Comparison of ENCODE assay signal across 11 mouse cellular contexts in the genomic region with DNA sequence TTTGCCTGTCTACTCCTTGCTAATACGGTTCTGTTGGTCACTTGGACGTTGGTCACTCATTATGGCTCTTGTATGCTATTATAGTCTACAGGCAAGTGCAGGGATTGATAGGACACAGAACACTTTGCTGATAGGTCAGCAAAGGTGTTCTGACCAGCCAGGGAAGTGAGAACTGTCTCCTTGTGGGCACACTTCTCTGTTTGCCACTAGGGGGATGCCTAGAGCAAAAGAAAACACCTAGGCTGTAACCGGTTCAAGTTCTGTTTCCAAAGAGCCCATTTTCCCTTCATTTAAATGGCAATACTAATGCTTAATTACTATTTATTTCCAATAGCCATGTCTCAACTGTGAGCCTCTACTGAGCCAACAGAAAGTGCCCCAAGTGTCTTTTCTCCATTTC. TPM values are rescaled to one million over a fixed set of nuclear protein-coding genes. Genes with fewer than 3 reads are reported as not detected.
DNase-seq lines count a peak whose midpoint lies in the region; ATAC-seq and TF ChIP-seq lines count a peak whose summit lies in the region.
"Had no signal": no experiment of that assay in that cellular context is flagged by ENCODE, and none has a peak within 500 bp of the region (broad histone marks: within the 10 kb centered on the region; RNA-seq: fewer than 3 reads in every experiment).

No protein-coding gene starts in this region.

- H3K9me3 ChIP-seq in embryonic facial prominence, embryonic 11.5 days (replicated peaks; ENCODE audit: control insufficient read depth, low read length) = no peaks in the 10 kb centered on the region
- no peaks in the 10 kb centered on the region for H3K9me3 ChIP-seq in embryonic facial prominence, embryonic 10.5 days
- no peaks in the 10 kb centered on the region for H3K9me3 ChIP-seq in liver, embryonic 14.5 days (ENCODE audit: control insufficient read depth, low read length)
- no peaks in the 10 kb centered on the region for H3K9me3 ChIP-seq in liver, embryonic 12.5 days (replicated peaks)
- no peaks in the 10 kb centered on the region for H3K9me3 ChIP-seq in midbrain, embryonic 13.5 days
- H3K9me3 ChIP-seq: hindbrain, embryonic 10.5 days; neural tube, embryonic 13.5 days had no signal

- 38% methylated on average over 3 of the region's 3 CpGs for WGBS in embryonic facial prominence, embryonic 11.5 days
- WGBS in embryonic facial prominence, embryonic 10.5 days = 36% methylated on average over 3 of the region's 3 CpGs
- 22% methylated on average over 3 of the region's 3 CpGs for WGBS in liver, embryonic 14.5 days (ENCODE audit: insufficient replicate concordance)
- 26% methylated on average over 3 of the region's 3 CpGs for WGBS in liver, embryonic 12.5 days (ENCODE audit: insufficient replicate concordance)
- WGBS in midbrain, embryonic 13.5 days = 51% methylated on average over 3 of the region's 3 CpGs

- no peak overlapping the region for H3K27ac ChIP-seq in embryonic facial prominence, embryonic 11.5 days (replicated peaks; ENCODE audit: low read depth, low read length)
- no peak overlapping the region for H3K27ac ChIP-seq in embryonic facial prominence, embryonic 10.5 days (replicated peaks)
- no peak overlapping the region for H3K27ac ChIP-seq in liver, embryonic 14.5 days
- H3K27ac ChIP-seq in liver, embryonic 12.5 days = no peak overlapping the region
- no peak overlapping the region for H3K27ac ChIP-seq in midbrain, embryonic 13.5 days
- H3K27ac ChIP-seq: hindbrain, embryonic 10.5 days; neural tube, embryonic 13.5 days had no signal

- no peak for TF ChIP-seq EP300 in liver, embryonic 14.5 days (IDR thresholded peaks at IDR 0.05; ENCODE audit: low read depth)

- H3K9ac ChIP-seq in embryonic facial prominence, embryonic 11.5 days (replicated peaks; ENCODE audit: low read length) = no peak overlapping the region
- no peak overlapping the region for H3K9ac ChIP-seq in liver, embryonic 14.5 days (replicated peaks)
- no peak overlapping the region for H3K9ac ChIP-seq in liver, embryonic 12.5 days
- no peak overlapping the region for H3K9ac ChIP-seq in midbrain, embryonic 13.5 days (replicated peaks)
- H3K9ac ChIP-seq: neural tube, embryonic 13.5 days had no signal

- H3K4me2 ChIP-seq in embryonic facial prominence, embryonic 11.5 days (ENCODE audit: low read depth, low read length) = no peak overlapping the region
- no peak overlapping the region for H3K4me2 ChIP-seq in liver, embryonic 14.5 days (ENCODE audit: low read depth)
- H3K4me2 ChIP-seq in liver, embryonic 12.5 days = no peak overlapping the region
- H3K4me2 ChIP-seq in midbrain, embryonic 13.5 days (replicated peaks) = no peak overlapping the region
- H3K4me2 ChIP-seq: neural tube, embryonic 13.5 days had no signal

- H3K4me3 ChIP-seq in embryonic facial prominence, embryonic 11.5 days (ENCODE audit: low read depth, low read length) = no peak overlapping the region
- H3K4me3 ChIP-seq in embryonic facial prominence, embryonic 10.5 days = no peak overlapping the region
- H3K4me3 ChIP-seq in liver, embryonic 14.5 days (ENCODE audit: insufficient read depth in 1 of 2, low read depth in 2 of 2, low read length in 2 of 2) = no peak overlapping the region
- H3K4me3 ChIP-seq in liver, embryonic 12.5 days = no peak overlapping the region
- H3K4me3 ChIP-seq in midbrain, embryonic 13.5 days (replicated peaks) = no peak overlapping the region
- H3K4me3 ChIP-seq: erythroblast, embryonic 14.5 days; hindbrain, embryonic 10.5 days; neural tube, embryonic 13.5 days had no signal

- H3K36me3 ChIP-seq in embryonic facial prominence, embryonic 11.5 days (replicated peaks; ENCODE audit: control insufficient read depth, insufficient read depth, low read depth, low read length) = no peaks in the 10 kb centered on the region
- no peaks in the 10 kb centered on the region for H3K36me3 ChIP-seq in embryonic facial prominence, embryonic 10.5 days (replicated peaks)
- no peaks in the 10 kb centered on the region for H3K36me3 ChIP-seq in liver, embryonic 14.5 days (replicated peaks; ENCODE audit: control insufficient read depth, insufficient read depth, low read depth)
- no peaks in the 10 kb centered on the region for H3K36me3 ChIP-seq in liver, embryonic 12.5 days
- H3K36me3 ChIP-seq in midbrain, embryonic 13.5 days = no peaks in the 10 kb centered on the region
- H3K36me3 ChIP-seq: hindbrain, embryonic 10.5 days; neural tube, embryonic 13.5 days had no signal

- TF ChIP-seq CTCF in liver, embryonic 14.5 days (IDR thresholded peaks at IDR 0.05; ENCODE audit: low read depth) = peak; percentile 46; the same call in 1 of the 2 replicates

- no peaks in the 10 kb centered on the region for H3K27me3 ChIP-seq in embryonic facial prominence, embryonic 11.5 days (ENCODE audit: control insufficient read depth, insufficient read depth, low read length)
- H3K27me3 ChIP-seq in embryonic facial prominence, embryonic 10.5 days (replicated peaks; ENCODE audit: low read depth, poor library complexity, severe bottlenecking) = no peaks in the 10 kb centered on the region
- no peaks in the 10 kb centered on the region for H3K27me3 ChIP-seq in liver, embryonic 14.5 days (ENCODE audit: control insufficient read depth, insufficient read depth, low read length)
- no peaks in the 10 kb centered on the region for H3K27me3 ChIP-seq in liver, embryonic 12.5 days (replicated peaks)
- no peaks in the 10 kb centered on the region for H3K27me3 ChIP-seq in midbrain, embryonic 13.5 days
- H3K27me3 ChIP-seq: neural tube, embryonic 13.5 days had no signal

- peak; percentile 13 for DNase-seq in embryonic facial prominence, embryonic 11.5 days (ENCODE audit: low spot score)
- DNase-seq in embryonic facial prominence, embryonic 10.5 days (ENCODE audit: low spot score) = no peak
- DNase-seq in liver, embryonic 14.5 days (ENCODE audit: low read depth in 3 of 3, low spot score in 3 of 3) = no peak
- DNase-seq in ES-CJ7 (ENCODE audit: low read depth, low spot score) = peak; percentile 51
- DNase-seq in layer of hippocampus, adult 18-20 months (ENCODE audit: low spot score in 2 of 2) = no peak

- H3K4me1 ChIP-seq in embryonic facial prominence, embryonic 11.5 days (ENCODE audit: control insufficient read depth, insufficient read depth, low read length) = no peaks in the 10 kb centered on the region
- peaks cover 8% of the 10 kb centered on the region for H3K4me1 ChIP-seq in embryonic facial prominence, embryonic 10.5 days
- H3K4me1 ChIP-seq in liver, embryonic 14.5 days (replicated peaks; ENCODE audit: control insufficient read depth in 2 of 2, insufficient read depth in 2 of 2, low read length in 1 of 2) = no peaks in the 10 kb centered on the region
- no peaks in the 10 kb centered on the region for H3K4me1 ChIP-seq in liver, embryonic 12.5 days
- peaks cover 10% of the 10 kb centered on the region; the same call in 1 of the 2 replicates for H3K4me1 ChIP-seq in midbrain, embryonic 13.5 days (replicated peaks)

- no peak for ATAC-seq in embryonic facial prominence, embryonic 11.5 days (replicated peaks; ENCODE audit: insufficient number of reproducible peaks, low FRiP score, low TSS enrichment, low read depth)
- no peak for ATAC-seq in liver, embryonic 14.5 days (ENCODE audit: insufficient read depth)
- no peak for ATAC-seq in liver, embryonic 12.5 days
- ATAC-seq in megakaryocyte, adult 5-6 weeks (ENCODE audit: poor library complexity, severe bottlenecking) = peak; percentile 48
- ATAC-seq in midbrain, embryonic 13.5 days = no peak

RNA-seq across cellular contexts. Expression of gene Acp6, which starts 25.2 kb away (rescaled TPM):
- polyA plus RNA-seq in embryonic facial prominence, embryonic 11.5 days (2014; fragmentation: Nextera tagmentation; extraction: Ambion mirVana) = 31.4 and 36.0 TPM in 2 replicates
- 31.0 and 32.6 TPM in 2 replicates for polyA plus RNA-seq in embryonic facial prominence, embryonic 10.5 days (2016; fragmentation: Nextera tagmentation; extraction: Ambion mirVana)
- polyA plus RNA-seq in liver, embryonic 14.5 days (2012; rRNA removed) = 9.8 and 11.1 TPM in 2 replicates
- polyA plus RNA-seq in liver, embryonic 14.5 days (2014; fragmentation: Nextera tagmentation; extraction: Ambion mirVana) = 13.8 and 14.8 TPM in 2 replicates
- polyA plus RNA-seq in liver, embryonic 12.5 days (2016; fragmentation: Nextera tagmentation; extraction: Ambion mirVana) = 22.8 and 24.5 TPM in 2 replicates
- 13.5 and 16.2 TPM in 2 replicates for total RNA-seq in megakaryocyte, adult 5-6 weeks (2015)
- total RNA-seq in megakaryocyte, adult 5-6 weeks (2017) = 7.5 and 15.1 TPM in 2 replicates
- total RNA-seq in layer of hippocampus, adult 18-20 months (2021) = 10 to 100 TPM; 30.9 to 31.6 TPM
- polyA plus RNA-seq in midbrain, embryonic 13.5 days (2015; fragmentation: Nextera tagmentation; extraction: Ambion mirVana) = 15.2 and 19.0 TPM in 2 replicates

Comparison
In these comparisons a context has a peak if more than half of its experiments do, and no peak if none do; other contexts are left out.
1. DNase-seq: peak in embryonic facial prominence, embryonic 11.5 days (single experiment) and ES-CJ7 (single experiment); none in embryonic facial prominence, embryonic 10.5 days (single experiment), liver, embryonic 14.5 days (0 of 3) and layer of hippocampus, adult 18-20 months (0 of 2).